Mouse (Mus musculus) gastrocnemius, postnatal 25 days (tissue): Measurements from ENCODE around the gene Rbm15. TPM values are rescaled to one million over a fixed set of nuclear protein-coding genes. Genes with fewer than 3 reads are reported as not detected.
"Not testable (repeated sequence)": the region's sequence is repeated elsewhere in the genome, so short reads cannot be mapped to it uniquely, and the experiment has no call there.

ENCODE experiments used
- DNase-seq: peaks from one replicate; pipeline ENCODE4 v3.0.0; 2022
- total RNA-seq, 2 experiments: library from RNA; stranded (reverse); gene quantifications; 1 replicate in 1 of 2; 2 replicates in 1 of 2; pipeline ENCODE4 v1.2.3; 2021

Rbm15 gene
- total RNA-seq, 2 experiments from 2014 or later, result 16.5 TPM

DNA sequence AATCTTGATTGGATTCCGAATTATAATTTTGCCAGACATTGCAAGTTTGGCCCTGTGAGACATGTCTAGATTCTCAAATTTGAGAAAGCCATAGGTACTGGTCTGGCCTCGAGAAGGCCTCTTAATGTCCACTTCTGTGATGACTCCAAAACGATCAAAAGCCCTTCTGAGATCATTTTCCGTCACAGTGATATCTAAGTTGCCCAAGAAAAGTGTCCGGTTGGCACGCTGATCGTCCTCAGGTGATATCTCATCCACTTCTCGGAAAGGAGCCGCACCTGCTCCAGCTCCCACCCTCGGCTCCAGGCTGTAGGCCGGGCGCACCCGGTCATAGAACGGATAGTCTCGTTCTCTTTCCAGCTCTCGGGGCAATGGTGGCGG, 1.7 kb downstream of the Rbm15 start:
- DNase-seq, result no peak

DNA sequence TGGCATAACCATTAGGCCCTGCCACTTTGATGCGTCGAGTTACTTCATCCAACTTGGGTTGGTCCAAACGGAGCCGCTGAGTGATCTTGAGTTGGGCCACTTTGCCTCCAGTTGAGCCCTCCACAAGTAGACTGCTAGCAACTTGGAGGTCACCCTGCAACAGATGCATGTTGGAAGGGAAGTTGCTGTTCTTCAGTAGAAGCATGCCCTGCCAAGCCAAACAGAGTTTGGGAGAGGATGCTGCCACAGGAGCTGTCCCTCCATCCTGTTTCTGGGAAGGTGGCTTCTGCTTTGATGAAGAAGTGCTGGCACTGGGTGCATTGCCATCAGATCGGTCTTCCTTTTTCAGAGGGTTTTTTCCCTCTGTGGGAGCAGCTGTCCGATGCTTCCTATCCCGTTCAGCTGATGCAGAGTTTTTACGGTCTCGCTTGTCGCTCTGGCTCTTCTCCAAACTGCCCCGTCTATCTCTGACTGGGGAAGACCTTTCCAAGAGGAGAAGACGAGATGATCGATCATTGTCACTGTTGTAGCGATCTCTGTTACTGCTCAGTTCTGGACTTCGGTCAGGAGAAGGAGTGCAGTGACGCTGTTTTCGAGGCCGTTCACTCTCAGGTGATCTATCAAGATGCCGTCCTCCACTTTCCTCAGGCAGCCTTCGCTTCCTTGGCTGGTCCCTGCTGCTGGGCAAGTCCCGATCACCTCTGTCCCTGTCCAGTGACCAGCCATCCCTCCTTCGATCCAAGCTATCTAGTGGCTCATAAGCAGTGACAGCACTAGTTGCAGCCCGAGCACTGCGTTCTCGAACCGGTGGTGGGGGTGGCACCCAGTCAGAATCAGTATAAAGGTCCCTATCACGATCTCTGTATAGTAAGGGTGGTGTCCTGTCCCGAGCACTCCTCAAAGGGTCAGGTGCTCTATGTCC, 2.7 kb downstream of the Rbm15 start:
- DNase-seq, result no peak

DNA sequence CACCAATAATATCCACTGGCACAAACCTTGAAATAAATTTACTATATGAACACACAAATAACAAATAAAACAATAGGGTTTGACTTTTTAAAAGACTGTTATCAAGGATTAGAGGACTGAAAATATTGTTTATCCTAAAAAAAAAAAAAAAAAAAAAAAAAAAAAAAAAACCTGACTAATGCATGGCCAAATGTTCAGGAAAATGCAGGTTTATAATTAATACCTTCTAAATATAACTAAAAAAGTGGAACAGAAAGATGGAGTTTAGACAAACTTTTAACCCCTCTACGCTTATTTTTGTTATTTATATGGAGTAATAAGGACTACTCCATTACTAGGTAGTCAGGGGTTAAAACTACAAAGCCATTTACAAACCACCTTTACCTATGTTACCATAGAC, 7.0 kb downstream of the Rbm15 start:
- DNase-seq, result no peak

- DNase-seq, result no peak
These were observed 11.7 kb downstream of the Rbm15 start for GRCm38 (mm10) chr3:107321776-107322175.

DNA sequence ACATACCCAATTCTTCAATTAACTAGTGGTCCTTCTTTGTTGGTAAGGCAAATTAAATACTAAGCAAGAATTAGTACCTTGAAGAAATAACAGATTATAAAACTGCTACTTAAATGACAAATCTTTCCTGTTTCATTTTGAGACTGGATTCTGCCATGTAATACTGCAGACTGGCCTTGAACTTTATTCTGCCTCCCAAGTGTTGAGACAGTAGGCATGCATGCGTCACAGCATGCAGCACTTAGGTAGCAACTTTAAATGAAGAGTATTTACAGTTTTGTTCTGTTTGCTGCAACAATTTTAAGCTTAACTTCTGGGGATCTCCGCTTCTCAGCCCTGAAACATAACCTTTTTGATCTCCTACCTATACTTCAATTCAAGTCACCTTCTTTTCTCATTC, 12.3 kb downstream of the Rbm15 start:
- no peak for DNase-seq

GRCm38 (mm10) chr3:107317338-107317737, 16.1 kb downstream of the Rbm15 start:
- no peak for DNase-seq

DNA sequence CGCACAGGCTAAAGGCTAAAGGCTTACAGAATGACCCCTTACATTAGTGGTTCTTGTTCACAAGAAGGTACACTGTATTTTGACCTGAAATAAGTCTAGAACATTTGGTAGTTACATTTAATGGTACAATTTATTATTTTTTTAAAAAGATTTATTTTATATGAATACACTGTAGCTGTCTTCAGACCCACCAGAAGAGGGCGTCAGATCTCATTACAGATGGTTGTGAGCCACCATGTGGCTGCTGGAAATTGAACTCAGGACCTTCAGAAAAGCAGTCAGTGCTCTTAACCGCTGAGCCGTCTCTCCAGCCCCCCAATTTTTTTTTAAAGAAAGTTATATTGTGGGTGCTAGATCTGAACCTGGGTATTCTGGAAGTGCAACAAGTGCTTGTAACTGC, 36.6 kb downstream of the Rbm15 start:
- not testable (repeated sequence) for DNase-seq

DNA sequence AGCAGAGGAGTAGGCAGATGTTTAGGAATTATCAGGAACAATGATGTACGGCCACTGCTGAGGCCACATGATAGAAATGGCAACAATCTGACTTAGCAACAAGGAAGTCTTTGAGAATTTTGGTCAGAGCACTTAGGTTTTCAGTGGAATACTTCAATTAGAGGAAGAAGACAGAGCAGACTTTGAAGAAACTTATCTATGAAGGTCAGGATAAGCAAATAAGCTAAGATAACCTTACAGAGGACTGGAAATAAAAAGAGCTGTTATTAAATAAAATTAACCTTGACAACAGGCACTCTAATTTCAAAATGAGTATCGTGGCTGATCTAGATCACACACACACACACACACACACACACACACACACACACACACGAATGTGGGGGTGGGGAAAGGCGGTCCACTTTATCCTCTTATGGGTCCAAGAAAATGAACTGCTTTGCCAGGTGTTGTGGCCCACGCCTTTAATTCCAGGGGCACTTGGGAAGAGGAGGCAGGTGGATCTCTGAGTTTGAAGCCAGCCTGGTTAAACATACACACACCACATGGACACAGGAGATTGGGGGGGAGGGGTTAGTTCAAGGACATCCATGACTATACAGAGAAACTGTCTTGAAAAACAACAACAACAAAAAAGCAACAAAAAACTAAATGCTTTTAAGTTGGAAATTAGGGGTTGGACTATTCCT, 37.7 kb downstream of the Rbm15 start:
- no peak for DNase-seq

- peak; percentile 17 for DNase-seq
These were observed 42.6 kb downstream of the Rbm15 start, which contains the start of gene Slc16a4 for GRCm38 (mm10) chr3:107290764-107291381. TSS of gene Slc16a4 (plus strand) at chr3:107291230.

DNA sequence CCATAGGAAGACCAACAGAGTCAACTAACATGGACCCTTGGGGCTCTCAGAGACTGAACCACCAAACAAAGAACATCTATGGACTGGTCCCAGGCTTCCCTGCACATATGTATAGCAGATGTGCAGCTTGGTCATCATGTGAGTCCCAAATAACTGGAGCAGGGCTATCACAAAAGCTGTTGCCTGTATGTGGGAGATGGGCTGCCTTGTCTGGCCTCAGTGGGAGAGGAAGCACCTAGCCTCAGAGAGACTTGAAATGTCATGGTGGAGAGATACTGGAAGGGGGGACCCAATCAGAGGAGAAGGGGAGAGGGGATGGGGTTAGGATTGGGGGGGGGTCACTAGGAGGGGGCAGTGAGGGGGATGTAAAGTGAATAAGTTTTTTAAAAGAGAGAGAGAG, 46.1 kb downstream of the Rbm15 start:
- DNase-seq, result no peak

GRCm38 (mm10) chr3:107286123-107286522, 47.4 kb downstream of the Rbm15 start:
- no peak for DNase-seq

- peak; percentile 84 for DNase-seq
These were observed 54.8 kb downstream of the Rbm15 start, which contains the start of gene Lamtor5 for GRCm38 (mm10) chr3:107278479-107279269. TSS of gene Lamtor5 (plus strand) at chr3:107278858.

- no peak for DNase-seq
These were observed 56.8 kb downstream of the Rbm15 start for GRCm38 (mm10) chr3:107276626-107277025.

DNA sequence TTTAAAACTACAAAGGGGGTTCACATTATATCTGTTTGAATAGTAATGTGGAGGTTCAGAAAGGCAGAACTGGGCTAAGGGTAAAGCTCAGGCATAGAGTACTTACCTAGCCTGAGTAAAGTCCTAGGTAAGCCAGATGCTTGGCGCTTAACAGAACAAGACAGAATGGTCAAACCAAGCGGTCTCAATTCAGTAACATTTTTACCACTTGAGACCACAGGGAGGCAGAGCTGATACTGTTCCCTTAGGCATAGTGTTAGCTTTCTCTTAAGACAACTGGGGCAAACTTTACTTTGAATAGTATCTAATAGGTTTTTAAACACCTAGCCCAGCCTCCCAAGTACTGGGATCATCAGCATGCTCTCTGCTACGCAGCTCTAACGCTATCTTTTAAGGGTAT, 57.5 kb downstream of the Rbm15 start:
- DNase-seq, result no peak

Other genes starting within 250 kb of the Rbm15 start
- gene Kcna2, start 232.5 kb downstream of the Rbm15 start, total RNA-seq, result 1 to 10 TPM; 1.0 to 1.4 TPM
- under 1 TPM in 1 of 2 experiments, not detected in 1; 0.23 TPM for gene Kcna10, start 150.6 kb downstream of the Rbm15 start, total RNA-seq
- not detected for gene Cym, start 111.9 kb downstream of the Rbm15 start, total RNA-seq
- not detected for gene A630076J17Rik, start 103.1 kb downstream of the Rbm15 start, total RNA-seq
- not detected for gene Prok1, start 94.0 kb downstream of the Rbm15 start, total RNA-seq
- 10 to 100 TPM; 47.5 to 55.1 TPM for gene Lamtor5, start 54.8 kb downstream of the Rbm15 start, total RNA-seq
- under 1 TPM in 1 of 2 experiments, not detected in 1; 0.19 TPM for gene Slc16a4, start 42.4 kb downstream of the Rbm15 start, total RNA-seq
- gene Kcnc4, start 125.9 kb upstream of the Rbm15 start, total RNA-seq, result 10 to 100 TPM; 87.0 to 94.0 TPM
- under 1 TPM; 0.41 to 0.46 TPM for gene Slc6a17, start 184.3 kb upstream of the Rbm15 start, total RNA-seq
- gene Ubl4b, start 221.4 kb upstream of the Rbm15 start, total RNA-seq, result not detected